Mouse (Mus musculus) intestine, embryonic 15.5 days (tissue): Measurements from ENCODE around the gene Plac8. TPM values are rescaled to one million over a fixed set of nuclear protein-coding genes. Genes with fewer than 3 reads are reported as not detected.

Source experiments
- ATAC-seq: fragments of 200-750 bp; cut with Nextera tagmentation; 2 replicates; pipeline ENCODE4 v1.8.0; 2017; ENCODE audit warnings: moderate TSS enrichment, moderate library complexity
- H3K27ac ChIP-seq: fragments of 300-500 bp; sonication (generic); 2 replicates; pipeline ENCODE4 v1.5.1; 2015; ENCODE audit warnings: mild to moderate bottlenecking, inconsistent platforms
- H3K27me3 ChIP-seq: fragments of 300-500 bp; sonication (generic); replicated peaks from 2 replicates; pipeline ENCODE4 v1.6.1; 2015; ENCODE audit warnings: inconsistent platforms
- H3K36me3 ChIP-seq: fragments of 300-500 bp; sonication (generic); 2 replicates; pipeline ENCODE4 v1.6.1; 2015; ENCODE audit warnings: inconsistent platforms
- H3K4me1 ChIP-seq: fragments of 300-500 bp; sonication (generic); replicated peaks from 2 replicates; pipeline ENCODE4 v1.6.1; 2015; ENCODE audit warnings: inconsistent platforms
- H3K4me2 ChIP-seq: fragments of 300-500 bp; sonication (generic); replicated peaks from 2 replicates; pipeline ENCODE4 v1.6.1; 2015; ENCODE audit warnings: mild to moderate bottlenecking, inconsistent platforms
- H3K4me3 ChIP-seq: fragments of 300-500 bp; sonication (generic); replicated peaks from 2 replicates; pipeline ENCODE4 v1.5.1; 2015; ENCODE audit warnings: inconsistent platforms
- H3K9ac ChIP-seq: fragments of 300-500 bp; sonication (generic); 2 replicates; pipeline ENCODE4 v1.6.1; 2015; ENCODE audit warnings: inconsistent platforms
- H3K9me3 ChIP-seq: fragments of 300-500 bp; sonication (generic); 2 replicates; pipeline ENCODE4 v1.6.1; 2016; ENCODE audit warnings: inconsistent platforms
- WGBS: fragments of 180-500 bp; shearing (Covaris S2); methylation state at CpG from one replicate; pipeline ENCODE4 v1.1.7; 2015; 5-methylcytosine and 5-hydroxymethylcytosine counted together
- polyA plus RNA-seq: library from polyadenylated mRNA; unstranded; fragments of >200 nt; fragmentation: Nextera tagmentation; extraction: Ambion mirVana; gene quantifications from 2 replicates; pipeline ENCODE4 v1.2.1, GENCODE M21; 2015

The Plac8 gene
- polyA plus RNA-seq, 1 experiment from 2014 or later: 408 TPM

DNA sequence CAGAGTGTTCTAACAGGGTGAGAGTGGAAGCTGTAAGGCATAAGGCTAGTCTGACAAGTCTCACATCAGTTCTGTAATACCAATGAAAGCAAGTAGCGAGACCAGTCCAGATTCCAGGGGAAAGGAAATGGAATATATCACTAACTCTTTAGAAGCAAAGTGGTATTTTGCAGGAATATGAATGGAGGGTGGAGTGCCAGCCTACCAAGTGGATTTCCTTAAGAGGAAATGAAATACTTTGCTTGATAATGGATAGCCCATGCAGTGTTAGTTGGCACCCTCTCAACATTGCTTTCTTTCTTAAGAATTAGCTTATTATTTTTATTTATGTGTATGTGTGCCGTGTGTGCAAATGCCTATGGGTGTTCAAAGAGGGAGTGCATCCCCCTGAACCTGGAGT, 51.8 kb downstream of the Plac8 start:
- no peak overlapping the region for H3K9ac ChIP-seq
- 90% methylated on average over 2 of the region's 2 CpGs for WGBS
- no peaks in the 10 kb centered on the region for H3K27me3 ChIP-seq
- no peak overlapping the region for H3K27ac ChIP-seq
- no peaks in the 10 kb centered on the region for H3K9me3 ChIP-seq
- peak overlapping the region; percentile 29 for H3K4me2 ChIP-seq
- ATAC-seq: no peak
- no peak overlapping the region for H3K4me3 ChIP-seq
- H3K4me1 ChIP-seq: 0 out of 2 replicates have a peak, but pooled peaks cover 8% of the 10 kb centered on the region
- no peaks in the 10 kb centered on the region for H3K36me3 ChIP-seq

- Histone ChIP-seq H3K27me3 (no peaks in the 10 kb centered on the region), H3K9ac (peak overlapping the region; percentile 93), H3K27ac (no peak overlapping the region), H3K4me2 (peak overlapping the region; percentile 72), H3K4me3 (peak overlapping the region; percentile 75), H3K36me3 (no peaks in the 10 kb centered on the region), H3K4me1 (0 out of 2 replicates have a peak, but pooled peaks cover 8% of the 10 kb centered on the region), H3K9me3 (no peaks in the 10 kb centered on the region)
- 7% methylated on average over 5 of the region's 5 CpGs for WGBS
- no peak for ATAC-seq
These were observed 53.0 kb downstream of the Plac8 start for GRCm38 (mm10) chr5:100519027-100519411.

- no peaks in the 10 kb centered on the region for H3K36me3 ChIP-seq
- ATAC-seq: peak; percentile 99
- H3K27ac ChIP-seq: peak within 1 kb of the TSS; percentile 81
- H3K4me3 ChIP-seq: peak within 1 kb of the TSS; percentile 75
- peak within 1 kb of the TSS; percentile 93 for H3K9ac ChIP-seq
- no peaks in the 10 kb centered on the region for H3K27me3 ChIP-seq
- peak within 1 kb of the TSS; percentile 72 for H3K4me2 ChIP-seq
- no peaks in the 10 kb centered on the region for H3K9me3 ChIP-seq
- 0 out of 2 replicates have a peak, but pooled peaks cover 8% of the 10 kb centered on the region for H3K4me1 ChIP-seq
- under 1% methylated on average over 64 of the region's 64 CpGs for WGBS
These were observed 53.7 kb downstream of the Plac8 start, which contains the start of gene Cops4 for GRCm38 (mm10) chr5:100518049-100519026. Gene Cops4, plus strand, starts transcription at chr5:100518309.

GRCm38 (mm10) chr5:100512576-100512975, 59.5 kb downstream of the Plac8 start:
- Histone ChIP-seq H3K27ac (no peak overlapping the region), H3K9me3 (no peaks in the 10 kb centered on the region), H3K4me1 (no peaks in the 10 kb centered on the region), H3K4me2 (no peak overlapping the region), H3K36me3 (no peaks in the 10 kb centered on the region), H3K27me3 (no peaks in the 10 kb centered on the region), H3K4me3 (no peak overlapping the region), H3K9ac (no peak overlapping the region)
- ATAC-seq: no peak

GRCm38 (mm10) chr5:100509247-100509646, 62.8 kb downstream of the Plac8 start:
- H3K9ac ChIP-seq: no peak overlapping the region
- 65% methylated on average over 11 of the region's 11 CpGs for WGBS
- no peak overlapping the region for H3K27ac ChIP-seq
- H3K4me2 ChIP-seq: no peak overlapping the region
- no peak for ATAC-seq
- no peaks in the 10 kb centered on the region for H3K27me3 ChIP-seq
- no peaks in the 10 kb centered on the region for H3K9me3 ChIP-seq
- H3K36me3 ChIP-seq: no peaks in the 10 kb centered on the region
- no peaks in the 10 kb centered on the region for H3K4me1 ChIP-seq
- H3K4me3 ChIP-seq: no peak overlapping the region

Other genes with a start within 250 kb of the Plac8 start
- 179 and 181 TPM in 2 replicates for gene Sec31a, start 156.0 kb downstream of the Plac8 start, polyA plus RNA-seq
- gene Lin54, start 71.6 kb downstream of the Plac8 start, polyA plus RNA-seq: 12.0 and 13.1 TPM in 2 replicates
- 164 and 170 TPM in 2 replicates for gene Cops4, start 53.9 kb downstream of the Plac8 start, polyA plus RNA-seq
- 67.6 and 70.5 TPM in 2 replicates for gene Coq2, start 102.9 kb upstream of the Plac8 start, polyA plus RNA-seq
- gene Hpse, start 147.5 kb upstream of the Plac8 start, polyA plus RNA-seq: 3.6 and 3.9 TPM in 2 replicates
- 13.6 and 16.2 TPM in 2 replicates for gene Helq, start 226.4 kb upstream of the Plac8 start, polyA plus RNA-seq
- 169 and 172 TPM in 2 replicates for gene Mrps18c, start 226.4 kb upstream of the Plac8 start, polyA plus RNA-seq
- gene Abraxas1, start 248.7 kb upstream of the Plac8 start, polyA plus RNA-seq: 26.7 and 30.0 TPM in 2 replicates